Mouse (Mus musculus) urinary bladder, postnatal 25 days (tissue): ENCODE measurements around the gene Kank4.

Experiments used
- DNase-seq: peaks from one replicate; pipeline ENCODE4 v3.0.0; 2022; ENCODE audit warnings: low spot score

The Kank4 gene

DNA sequence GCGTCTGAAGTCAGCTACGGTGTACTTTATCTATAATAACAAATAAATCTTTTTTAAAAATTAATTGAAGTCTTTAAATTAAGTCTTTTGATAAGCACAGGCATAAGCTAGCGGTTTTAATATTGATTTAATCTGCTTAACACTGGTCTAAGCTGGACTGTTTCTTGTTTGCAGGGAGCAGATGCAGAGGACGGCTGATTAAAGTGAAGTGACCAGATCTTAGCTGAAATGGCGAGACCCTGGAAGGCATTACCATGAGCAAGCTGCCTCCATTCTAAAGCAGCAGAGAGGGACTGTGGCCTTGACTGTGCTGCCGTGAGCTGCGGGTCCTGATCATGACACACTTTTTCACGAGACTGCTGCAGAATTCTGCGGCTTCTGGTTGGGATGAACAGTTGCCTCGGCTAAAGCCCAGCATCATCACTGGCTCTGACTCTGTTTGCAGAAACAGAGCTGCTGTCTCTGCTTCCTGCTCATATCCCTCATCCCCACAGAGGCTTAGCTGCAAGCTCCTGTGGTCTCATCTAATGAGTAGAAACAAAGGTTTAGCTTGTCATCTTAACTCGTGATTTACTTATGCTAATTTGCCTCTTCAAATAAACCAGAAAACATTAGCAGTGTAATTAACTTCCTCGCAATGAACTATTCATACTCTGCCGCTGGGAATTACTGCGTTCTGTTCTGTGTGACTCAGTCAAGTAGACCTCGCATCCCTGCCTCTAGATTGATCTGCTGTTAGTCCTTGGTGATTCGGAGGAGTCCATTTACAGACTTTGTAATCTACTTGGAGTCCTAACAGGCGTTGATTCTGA, 99.4 kb downstream of the Kank4 start:
- DNase-seq: no peak

DNA sequence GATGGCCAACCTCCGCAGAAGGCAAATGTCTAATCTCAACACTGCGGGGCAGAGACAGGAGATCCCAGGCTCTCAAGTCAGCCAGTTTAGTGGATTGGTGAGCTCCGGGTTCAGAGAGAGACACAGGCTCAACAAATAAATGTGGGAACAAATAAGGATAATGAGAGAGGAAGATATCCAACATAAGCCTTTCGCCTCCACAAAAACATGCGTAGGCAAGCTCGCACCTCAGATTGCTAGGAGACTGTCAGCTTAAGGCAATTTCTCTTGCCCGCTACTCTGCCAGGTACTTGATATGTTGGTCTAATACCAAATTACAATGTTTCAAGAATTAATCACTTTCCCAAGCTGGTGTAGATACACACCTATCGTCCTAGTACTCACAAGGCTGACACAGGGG, 106.4 kb downstream of the Kank4 start:
- DNase-seq: no peak
